Mouse (Mus musculus): ENCODE data around the gene Tmem108. TPM values are rescaled to one million over a fixed set of nuclear protein-coding genes. Genes with fewer than 3 reads are reported as not detected.

Tmem108 gene
- total RNA-seq, 1 experiment from 2014 or later: not detected

GRCm38 (mm10) chr9:103550661-103551248 lies 210.9 kb downstream of the Tmem108 start:
- no peak for ATAC-seq (replicated peaks in 1 of 2; ENCODE audit: insufficient read depth in 1 of 2, low FRiP score in 2 of 2, low TSS enrichment in 1 of 2, low read depth in 1 of 2, poor library complexity in 2 of 2, severe bottlenecking in 2 of 2)

- ATAC-seq (replicated peaks in 1 of 2; ENCODE audit: insufficient read depth in 1 of 2, low FRiP score in 2 of 2, low TSS enrichment in 1 of 2, low read depth in 1 of 2, poor library complexity in 2 of 2, severe bottlenecking in 2 of 2): no peak
Measured at GRCm38 (mm10) chr9:103549178-103549577, 212.5 kb downstream of the Tmem108 start.

GRCm38 (mm10) chr9:103548606-103549005 lies 213.0 kb downstream of the Tmem108 start:
- ATAC-seq (replicated peaks in 1 of 2; ENCODE audit: insufficient read depth in 1 of 2, low FRiP score in 2 of 2, low TSS enrichment in 1 of 2, low read depth in 1 of 2, poor library complexity in 2 of 2, severe bottlenecking in 2 of 2): no peak

GRCm38 (mm10) chr9:103546695-103547645 lies 214.7 kb downstream of the Tmem108 start:
- no peak for ATAC-seq (replicated peaks in 1 of 2; ENCODE audit: insufficient read depth in 1 of 2, low FRiP score in 2 of 2, low TSS enrichment in 1 of 2, low read depth in 1 of 2, poor library complexity in 2 of 2, severe bottlenecking in 2 of 2)

GRCm38 (mm10) chr9:103545729-103546128 lies 215.9 kb downstream of the Tmem108 start:
- no peak for ATAC-seq (replicated peaks in 1 of 2; ENCODE audit: insufficient read depth in 1 of 2, low FRiP score in 2 of 2, low TSS enrichment in 1 of 2, low read depth in 1 of 2, poor library complexity in 2 of 2, severe bottlenecking in 2 of 2)

GRCm38 (mm10) chr9:103545271-103545670 lies 216.4 kb downstream of the Tmem108 start:
- ATAC-seq (replicated peaks in 1 of 2; ENCODE audit: insufficient read depth in 1 of 2, low FRiP score in 2 of 2, low TSS enrichment in 1 of 2, low read depth in 1 of 2, poor library complexity in 2 of 2, severe bottlenecking in 2 of 2): no peak

GRCm38 (mm10) chr9:103544599-103544998 lies 217.0 kb downstream of the Tmem108 start:
- ATAC-seq (replicated peaks in 1 of 2; ENCODE audit: insufficient read depth in 1 of 2, low FRiP score in 2 of 2, low TSS enrichment in 1 of 2, low read depth in 1 of 2, poor library complexity in 2 of 2, severe bottlenecking in 2 of 2): no peak

- ATAC-seq (replicated peaks in 1 of 2; ENCODE audit: insufficient read depth in 1 of 2, low FRiP score in 2 of 2, low TSS enrichment in 1 of 2, low read depth in 1 of 2, poor library complexity in 2 of 2, severe bottlenecking in 2 of 2): no peak
Measured at GRCm38 (mm10) chr9:103540518-103540917, 221.1 kb downstream of the Tmem108 start.

DNA sequence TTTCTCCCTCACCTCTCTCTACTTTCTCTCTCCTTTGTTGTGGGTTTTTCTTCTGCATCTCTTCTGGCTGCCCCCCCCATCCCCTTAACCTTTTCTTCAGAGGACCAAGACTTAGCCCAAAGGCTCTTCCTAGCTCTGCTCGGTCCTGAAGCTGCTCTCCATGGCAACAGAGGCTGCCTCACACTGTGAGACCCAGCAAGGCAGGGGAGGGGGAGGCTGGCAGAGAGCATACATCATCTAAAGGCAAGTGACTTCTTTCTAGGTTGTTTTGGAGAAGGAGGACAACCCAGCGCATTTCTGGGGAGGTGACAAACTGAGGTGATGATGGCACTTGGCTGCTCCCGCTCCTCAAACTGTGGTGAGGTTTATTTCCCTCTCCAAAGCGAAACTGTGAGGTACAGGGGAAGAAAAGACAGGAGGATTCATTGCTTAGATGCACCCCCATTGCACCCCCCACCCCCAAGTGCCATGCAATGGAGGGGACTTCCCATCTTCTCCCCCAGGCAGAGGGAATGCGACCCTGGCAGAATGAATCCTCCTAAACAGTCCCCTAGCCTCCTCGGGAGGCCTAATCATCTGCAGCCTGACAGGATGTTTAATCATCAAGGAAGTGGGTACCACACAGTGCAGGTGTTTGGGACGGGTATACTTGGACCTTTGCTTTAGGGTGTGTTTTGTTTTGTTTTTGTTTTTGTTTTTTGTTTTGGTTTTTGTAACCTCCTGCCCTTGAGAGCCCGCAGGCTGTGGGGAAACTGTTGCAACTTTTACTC lies 223.4 kb downstream of the Tmem108 start:
- no peak for ATAC-seq (replicated peaks in 1 of 2; ENCODE audit: insufficient read depth in 1 of 2, low FRiP score in 2 of 2, low TSS enrichment in 1 of 2, low read depth in 1 of 2, poor library complexity in 2 of 2, severe bottlenecking in 2 of 2)

GRCm38 (mm10) chr9:103536059-103536634 lies 225.5 kb downstream of the Tmem108 start:
- no peak for ATAC-seq (replicated peaks in 1 of 2; ENCODE audit: insufficient read depth in 1 of 2, low FRiP score in 2 of 2, low TSS enrichment in 1 of 2, low read depth in 1 of 2, poor library complexity in 2 of 2, severe bottlenecking in 2 of 2)

DNA sequence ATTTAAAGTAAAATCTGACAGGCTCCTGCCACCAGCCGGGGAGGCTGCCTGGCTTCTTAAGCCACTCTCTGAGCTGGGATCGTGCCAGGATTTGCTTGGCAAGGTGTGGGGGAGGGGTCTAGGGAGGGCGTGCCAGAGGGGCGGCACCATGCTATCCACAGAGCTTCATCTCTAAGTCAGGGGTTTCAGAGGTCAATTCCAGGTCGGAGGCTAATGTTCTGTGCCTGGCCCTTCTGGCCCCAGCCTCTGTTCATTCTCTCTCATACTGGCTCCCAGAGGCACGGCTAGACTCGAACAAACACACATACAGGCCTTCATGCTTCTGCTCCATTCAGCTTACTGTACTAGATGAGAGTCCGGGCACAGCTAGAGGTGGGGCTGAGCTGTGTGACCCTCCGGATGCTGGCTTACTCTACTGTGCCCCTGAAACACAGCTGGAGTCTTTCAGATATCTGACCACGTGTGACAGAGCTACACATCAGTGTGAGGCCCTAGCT lies 236.5 kb downstream of the Tmem108 start:
- no peak for ATAC-seq (replicated peaks in 1 of 2; ENCODE audit: insufficient read depth in 1 of 2, low FRiP score in 2 of 2, low TSS enrichment in 1 of 2, low read depth in 1 of 2, poor library complexity in 2 of 2, severe bottlenecking in 2 of 2)

GRCm38 (mm10) chr9:103524600-103524999 lies 237.0 kb downstream of the Tmem108 start:
- no peak for ATAC-seq (replicated peaks in 1 of 2; ENCODE audit: insufficient read depth in 1 of 2, low FRiP score in 2 of 2, low TSS enrichment in 1 of 2, low read depth in 1 of 2, poor library complexity in 2 of 2, severe bottlenecking in 2 of 2)

DNA sequence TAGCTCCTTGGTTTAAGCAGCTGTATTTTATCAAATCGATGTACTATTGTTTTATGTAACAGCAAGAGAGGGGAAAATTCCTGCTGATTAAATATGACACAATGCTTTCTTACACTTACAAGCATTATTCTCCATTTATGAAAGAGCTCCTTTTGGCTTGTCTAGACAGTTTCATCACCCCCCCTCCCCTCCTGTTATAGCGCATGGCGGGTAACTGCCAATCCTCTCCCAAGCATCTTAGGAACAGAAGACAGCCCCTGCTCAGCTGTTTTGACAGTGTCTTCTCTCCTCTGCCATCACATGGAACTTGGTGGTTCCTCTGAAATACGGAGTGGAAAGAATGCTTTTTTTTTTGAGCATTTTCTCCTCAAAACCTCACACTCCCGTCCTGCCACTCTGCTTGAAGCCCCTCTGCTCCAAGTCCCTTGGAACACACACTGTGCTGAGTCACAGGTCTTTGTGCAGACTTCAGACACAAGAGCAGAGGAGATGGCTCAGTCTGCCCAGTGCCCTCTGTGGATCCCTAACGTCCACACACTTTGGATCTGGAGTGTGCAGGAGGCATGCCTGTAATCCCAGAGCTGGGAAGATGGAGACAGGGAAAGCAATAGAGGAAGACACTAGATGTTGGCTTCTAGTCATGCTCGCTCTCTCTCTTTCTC lies 237.8 kb downstream of the Tmem108 start:
- ATAC-seq (replicated peaks in 1 of 2; ENCODE audit: insufficient read depth in 1 of 2, low FRiP score in 2 of 2, low TSS enrichment in 1 of 2, low read depth in 1 of 2, poor library complexity in 2 of 2, severe bottlenecking in 2 of 2): no peak

GRCm38 (mm10) chr9:103523008-103523407 lies 238.6 kb downstream of the Tmem108 start:
- no peak for ATAC-seq (replicated peaks in 1 of 2; ENCODE audit: insufficient read depth in 1 of 2, low FRiP score in 2 of 2, low TSS enrichment in 1 of 2, low read depth in 1 of 2, poor library complexity in 2 of 2, severe bottlenecking in 2 of 2)

GRCm38 (mm10) chr9:103513884-103514283 lies 247.8 kb downstream of the Tmem108 start:
- ATAC-seq (replicated peaks in 1 of 2; ENCODE audit: insufficient read depth in 1 of 2, low FRiP score in 2 of 2, low TSS enrichment in 1 of 2, low read depth in 1 of 2, poor library complexity in 2 of 2, severe bottlenecking in 2 of 2): no peak

DNA sequence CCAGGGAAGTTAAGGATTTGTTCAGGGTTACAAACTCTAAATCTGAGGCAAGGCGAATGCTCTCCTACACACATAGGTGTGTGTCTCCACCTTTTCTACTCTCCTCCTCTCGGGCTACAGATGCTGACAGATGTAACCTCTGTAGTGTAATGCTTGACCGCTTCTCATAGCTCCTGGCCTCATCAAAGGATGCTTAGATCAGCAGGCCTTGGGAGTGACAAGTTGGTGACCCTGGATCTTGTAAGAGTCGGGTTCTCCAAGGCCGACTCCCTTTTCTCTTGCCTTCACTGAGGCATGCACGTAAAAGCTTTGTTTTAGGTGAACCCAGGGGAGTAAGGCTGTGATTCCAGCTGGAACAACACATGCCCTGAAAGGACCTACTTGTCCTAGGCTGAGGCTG lies 249.4 kb downstream of the Tmem108 start:
- ATAC-seq (replicated peaks in 1 of 2; ENCODE audit: insufficient read depth in 1 of 2, low FRiP score in 2 of 2, low TSS enrichment in 1 of 2, low read depth in 1 of 2, poor library complexity in 2 of 2, severe bottlenecking in 2 of 2): no peak

DNA sequence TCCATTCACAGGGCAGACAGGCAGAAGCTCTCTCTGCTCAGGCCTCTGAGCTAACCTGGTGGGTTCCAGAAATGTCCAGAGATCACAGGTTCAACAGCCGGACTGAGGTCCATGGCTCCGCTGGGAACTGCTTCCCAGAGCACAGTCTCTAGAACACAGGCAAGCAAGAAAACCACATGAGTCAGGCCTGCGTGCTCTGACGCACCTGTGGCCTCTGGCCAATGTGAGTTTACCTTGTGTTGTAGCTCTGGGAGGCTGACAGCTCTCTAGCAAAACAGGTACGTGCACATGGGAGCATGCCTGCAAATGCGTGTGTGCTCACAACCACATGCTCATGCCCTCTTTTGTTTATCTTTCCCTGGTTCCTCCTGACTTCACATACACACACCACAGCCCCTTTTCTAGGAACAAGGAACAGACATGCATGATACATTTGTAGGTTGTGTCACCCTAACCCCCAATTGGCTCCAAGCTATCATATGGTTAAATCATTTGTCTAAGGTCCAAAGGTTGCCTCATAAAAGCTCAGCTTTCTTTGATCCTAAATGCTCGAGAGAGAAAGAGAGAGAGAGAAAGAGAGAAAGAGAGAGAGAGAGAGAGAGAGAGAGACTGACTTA lies 254.6 kb downstream of the Tmem108 start:
- no peak for ATAC-seq (replicated peaks in 1 of 2; ENCODE audit: insufficient read depth in 1 of 2, low FRiP score in 2 of 2, low TSS enrichment in 1 of 2, low read depth in 1 of 2, poor library complexity in 2 of 2, severe bottlenecking in 2 of 2)
